Mouse (Mus musculus) kidney, adult 2 months (tissue): Measurements from ENCODE around the gene Hacd1.

Experiments
- CTCF ChIP-seq: fragments of 200-500 bp; conservative IDR thresholded peaks from 2 replicates; pipeline ENCODE4 v1.5.1; 2011; ENCODE audit warnings: low read depth, mild to moderate bottlenecking, control low read depth, low read length, moderate library complexity, mixed read lengths; ENCODE audit not compliant: insufficient read depth, insufficient read length
- POLR2A ChIP-seq: fragments of 200-500 bp; IDR thresholded peaks from one replicate; pipeline ENCODE4 v1.6.1; 2011; ENCODE audit warnings: low read depth, low read length, control low read depth

- no peak for TF ChIP-seq CTCF
- TF ChIP-seq POLR2A: no peak
Observed at GRCm38 (mm10) chr2:14069027-14069426, 13.1 kb upstream of the Hacd1 start.
